Mouse (Mus musculus): ENCODE measurements at regions not wholly inside any gene's neighbourhood (a gene's known extent, or its start where the extent isn't known, plus 50 kb on each side); places are given as distances from the start of the nearest gene placed in this dataset.

DNA sequence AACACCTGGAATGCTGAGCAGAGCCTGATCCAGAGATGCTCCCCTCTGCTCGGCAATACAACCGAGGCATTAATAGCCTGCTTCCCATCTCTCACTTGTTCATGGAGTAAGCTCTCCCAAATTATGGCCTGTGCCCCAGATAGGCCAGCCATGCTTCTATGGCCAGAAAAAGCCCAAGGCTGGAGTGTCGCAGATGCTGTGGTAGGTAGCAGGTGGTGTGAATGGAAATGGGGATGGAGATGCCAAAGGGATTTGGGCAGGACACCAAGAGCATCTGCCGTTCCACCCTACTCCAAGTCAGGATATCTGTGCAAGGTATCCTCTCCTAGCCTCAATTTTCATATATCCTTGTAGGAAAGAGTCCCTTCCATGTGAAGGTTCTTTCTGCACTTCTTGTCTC is 145.2 kb upstream of the Klf12 start:
- H3K4me2 ChIP-seq (replicated peaks; ENCODE audit: low read depth, low read length), result no peak overlapping the region

DNA sequence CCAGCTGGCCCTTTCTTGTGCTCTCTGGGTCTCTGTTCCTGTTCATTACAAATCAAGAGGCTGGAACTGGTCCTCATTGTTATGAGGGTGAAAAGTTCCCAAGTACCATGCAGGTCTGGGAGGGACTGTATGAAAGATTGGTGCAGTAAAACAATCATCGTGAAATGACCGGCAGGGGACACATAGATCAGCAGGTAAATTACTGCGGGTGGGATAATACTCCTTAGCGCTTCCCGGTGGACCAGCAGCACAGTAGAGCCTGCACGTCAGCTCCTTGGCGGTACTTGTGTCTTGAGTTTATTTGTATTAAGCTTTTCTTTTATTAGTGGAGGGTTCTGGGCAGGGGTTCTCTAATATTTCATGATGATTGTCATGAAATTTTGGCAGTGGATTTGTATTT is 141.9 kb upstream of the Klf12 start:
- Histone ChIP-seq H3K27ac (ENCODE audit: low read length) (no peak overlapping the region), H3K4me1 (ENCODE audit: insufficient read depth, low read length) (no peaks in the 10 kb centered on the region), H3K4me2 (replicated peaks; ENCODE audit: low read depth, low read length) (no peak overlapping the region), H3K27me3 (ENCODE audit: insufficient read depth, low read length) (no peaks in the 10 kb centered on the region), H3K9me3 (ENCODE audit: low read length) (no peaks in the 10 kb centered on the region), H3K9ac (replicated peaks; ENCODE audit: low read length) (no peak overlapping the region), H3K4me3 (ENCODE audit: low read length) (no peak overlapping the region), H3K36me3 (ENCODE audit: insufficient read depth, low read length) (no peaks in the 10 kb centered on the region)
- WGBS, result 56% methylated on average over 7 of the region's 7 CpGs
- ATAC-seq (ENCODE audit: low FRiP score, low TSS enrichment), result no peak

More for the DNA sequence above, 145.2 kb upstream of the Klf12 start:
- H3K4me1 ChIP-seq (ENCODE audit: insufficient read depth, low read length), result no peaks in the 10 kb centered on the region
- ATAC-seq (ENCODE audit: low FRiP score, low TSS enrichment), result no peak
- H3K4me3 ChIP-seq (ENCODE audit: low read length), result no peak overlapping the region
- H3K27ac ChIP-seq (ENCODE audit: low read length), result no peak overlapping the region
- WGBS, result 94% methylated on average over 4 of the region's 4 CpGs
- no peaks in the 10 kb centered on the region for H3K36me3 ChIP-seq (ENCODE audit: insufficient read depth, low read length)
- H3K9me3 ChIP-seq (ENCODE audit: low read length), result no peaks in the 10 kb centered on the region
- no peak overlapping the region for H3K9ac ChIP-seq (replicated peaks; ENCODE audit: low read length)
- no peaks in the 10 kb centered on the region for H3K27me3 ChIP-seq (ENCODE audit: insufficient read depth, low read length)

DNA sequence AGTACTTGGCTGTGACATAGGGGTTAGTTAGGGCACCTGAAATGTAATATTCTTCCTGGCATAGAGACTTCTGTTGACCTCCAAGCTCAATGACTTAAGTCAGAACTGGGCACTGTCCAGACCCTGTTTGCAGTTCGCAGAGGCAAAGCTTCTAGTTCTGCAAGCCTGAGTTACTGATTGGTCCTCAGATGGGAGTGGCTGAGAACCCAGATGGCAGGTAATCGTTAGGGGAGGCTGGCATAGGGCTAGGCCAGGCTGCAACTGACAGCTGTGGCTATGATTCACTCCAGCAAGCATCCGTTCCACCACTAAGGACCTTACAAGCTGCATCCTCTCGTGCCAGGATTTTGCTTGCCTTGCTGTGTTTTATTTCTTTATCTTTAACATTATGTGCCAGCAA is 139.3 kb upstream of the Klf12 start:
- no peaks in the 10 kb centered on the region for H3K9me3 ChIP-seq (ENCODE audit: low read length)
- H3K4me2 ChIP-seq (replicated peaks; ENCODE audit: low read depth, low read length), result no peak overlapping the region
- WGBS, result 65% methylated on average over 4 of the region's 4 CpGs
- no peak overlapping the region for H3K27ac ChIP-seq (ENCODE audit: low read length)
- H3K27me3 ChIP-seq (ENCODE audit: insufficient read depth, low read length), result no peaks in the 10 kb centered on the region
- H3K4me3 ChIP-seq (ENCODE audit: low read length), result no peak overlapping the region
- ATAC-seq (ENCODE audit: low FRiP score, low TSS enrichment), result no peak
- no peaks in the 10 kb centered on the region for H3K4me1 ChIP-seq (ENCODE audit: insufficient read depth, low read length)
- no peaks in the 10 kb centered on the region for H3K36me3 ChIP-seq (ENCODE audit: insufficient read depth, low read length)
- H3K9ac ChIP-seq (replicated peaks; ENCODE audit: low read length), result no peak overlapping the region

DNA sequence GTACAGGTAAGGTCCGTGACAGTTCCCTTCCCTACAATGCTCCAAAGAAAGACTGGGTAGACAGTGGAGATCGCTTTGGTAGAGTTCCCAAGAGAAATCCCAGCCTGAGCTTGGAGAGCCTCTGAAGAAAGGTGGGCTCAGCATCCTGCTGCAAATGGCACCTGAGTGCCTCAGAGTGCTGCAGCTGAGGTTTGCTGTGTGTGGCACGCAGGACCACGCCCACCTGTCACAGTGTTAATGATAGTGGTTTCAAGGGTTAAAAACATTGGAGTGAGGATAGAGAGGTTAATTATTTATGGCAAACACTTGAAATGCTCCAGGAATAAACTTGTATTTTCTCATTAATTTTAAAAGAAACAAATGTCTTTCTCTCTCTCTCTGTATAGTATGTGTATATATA is 137.2 kb upstream of the Klf12 start:
- H3K27ac ChIP-seq (ENCODE audit: low read length), result no peak overlapping the region

DNA sequence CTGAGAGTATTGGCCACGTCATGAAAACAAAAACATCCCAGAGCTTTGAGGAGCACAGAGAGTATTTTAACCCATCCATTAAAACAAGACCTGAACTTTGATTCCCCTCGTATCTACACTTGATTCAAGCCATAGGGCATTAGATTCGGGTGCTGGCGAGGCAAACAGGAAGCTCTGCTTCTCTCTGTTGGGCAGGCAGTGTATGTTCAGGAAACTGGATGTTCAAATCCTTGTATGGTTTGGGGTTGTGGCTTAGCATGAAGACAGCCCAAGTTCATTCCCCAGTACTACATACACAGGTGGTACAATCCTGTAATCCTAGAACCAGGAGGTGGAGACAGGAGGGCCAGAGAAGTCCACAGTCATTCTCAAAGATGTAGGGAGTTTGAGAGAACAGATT is 130.6 kb upstream of the Klf12 start:
- no peak overlapping the region for H3K4me3 ChIP-seq (ENCODE audit: low read length)
- H3K27ac ChIP-seq (ENCODE audit: low read length), result no peak overlapping the region
- H3K9me3 ChIP-seq (ENCODE audit: low read length), result no peaks in the 10 kb centered on the region
- no peaks in the 10 kb centered on the region for H3K4me1 ChIP-seq (ENCODE audit: insufficient read depth, low read length)
- WGBS, result 37% methylated on average over 4 of the region's 4 CpGs
- H3K9ac ChIP-seq (replicated peaks; ENCODE audit: low read length), result no peak overlapping the region
- no peaks in the 10 kb centered on the region for H3K27me3 ChIP-seq (ENCODE audit: insufficient read depth, low read length)
- no peak overlapping the region for H3K4me2 ChIP-seq (replicated peaks; ENCODE audit: low read depth, low read length)
- no peaks in the 10 kb centered on the region for H3K36me3 ChIP-seq (ENCODE audit: insufficient read depth, low read length)
- ATAC-seq (ENCODE audit: low FRiP score, low TSS enrichment), result no peak

More for the DNA sequence above, 137.2 kb upstream of the Klf12 start:
- no peak overlapping the region for H3K9ac ChIP-seq (replicated peaks; ENCODE audit: low read length)
- no peaks in the 10 kb centered on the region for H3K27me3 ChIP-seq (ENCODE audit: insufficient read depth, low read length)
- 89% methylated on average over 4 of the region's 4 CpGs for WGBS
- no peaks in the 10 kb centered on the region for H3K36me3 ChIP-seq (ENCODE audit: insufficient read depth, low read length)
- no peak for ATAC-seq (ENCODE audit: low FRiP score, low TSS enrichment)
- no peaks in the 10 kb centered on the region for H3K9me3 ChIP-seq (ENCODE audit: low read length)
- H3K4me2 ChIP-seq (replicated peaks; ENCODE audit: low read depth, low read length), result no peak overlapping the region
- H3K4me3 ChIP-seq (ENCODE audit: low read length), result no peak overlapping the region
- no peaks in the 10 kb centered on the region for H3K4me1 ChIP-seq (ENCODE audit: insufficient read depth, low read length)

DNA sequence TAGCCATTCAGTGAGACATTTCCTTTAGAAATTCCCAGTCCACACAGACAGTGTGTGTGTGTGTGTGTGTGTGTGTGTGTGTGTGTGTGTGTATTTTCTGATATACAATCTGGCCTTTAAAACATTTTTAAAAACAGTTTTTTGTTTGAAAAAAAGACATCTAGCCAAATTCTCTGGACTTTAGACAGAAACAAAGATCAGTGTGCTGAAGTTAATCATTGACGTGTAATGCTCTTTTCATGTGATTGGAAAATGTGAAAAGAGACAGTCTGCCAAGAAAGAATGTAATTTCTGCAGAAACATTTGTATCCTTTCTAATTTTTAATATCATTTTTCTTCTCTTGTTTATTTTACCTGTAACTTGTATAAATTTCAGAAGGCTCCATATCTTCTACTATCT is 127.7 kb upstream of the Klf12 start:
- no peaks in the 10 kb centered on the region for H3K9me3 ChIP-seq (ENCODE audit: low read length)
- H3K27me3 ChIP-seq (ENCODE audit: insufficient read depth, low read length), result no peaks in the 10 kb centered on the region
- H3K4me2 ChIP-seq (replicated peaks; ENCODE audit: low read depth, low read length), result no peak overlapping the region
- H3K36me3 ChIP-seq (ENCODE audit: insufficient read depth, low read length), result no peaks in the 10 kb centered on the region
- WGBS, result 86% methylated on average over 1 of the region's 1 CpGs
- no peak overlapping the region for H3K27ac ChIP-seq (ENCODE audit: low read length)
- H3K9ac ChIP-seq (replicated peaks; ENCODE audit: low read length), result no peak overlapping the region
- no peak overlapping the region for H3K4me3 ChIP-seq (ENCODE audit: low read length)
- no peak for ATAC-seq (ENCODE audit: low FRiP score, low TSS enrichment)
- no peaks in the 10 kb centered on the region for H3K4me1 ChIP-seq (ENCODE audit: insufficient read depth, low read length)

DNA sequence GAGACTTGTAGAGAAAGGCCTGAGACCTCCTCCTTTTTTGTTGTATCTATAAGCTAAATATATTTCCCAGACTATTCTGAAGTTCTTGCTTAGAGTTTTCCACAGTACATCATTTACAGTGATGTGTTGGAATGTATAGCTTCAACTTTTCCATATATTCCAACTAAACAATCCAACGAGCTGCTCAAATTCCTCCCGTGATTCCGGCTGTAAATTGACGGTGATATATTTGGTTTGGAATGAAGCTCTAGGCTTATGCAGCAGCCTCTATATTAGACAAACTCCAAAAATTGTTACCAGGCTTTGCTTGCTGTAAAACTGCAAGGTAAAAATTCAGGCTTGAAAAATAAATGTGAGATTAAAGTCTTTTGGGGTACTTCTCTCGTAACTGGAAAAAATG is 112.7 kb upstream of the Klf12 start:
- Histone ChIP-seq H3K4me3 (ENCODE audit: low read length) (no peak overlapping the region), H3K4me2 (replicated peaks; ENCODE audit: low read depth, low read length) (no peak overlapping the region), H3K4me1 (ENCODE audit: insufficient read depth, low read length) (no peaks in the 10 kb centered on the region), H3K9me3 (ENCODE audit: low read length) (no peaks in the 10 kb centered on the region), H3K9ac (replicated peaks; ENCODE audit: low read length) (no peak overlapping the region), H3K27me3 (ENCODE audit: insufficient read depth, low read length) (no peaks in the 10 kb centered on the region), H3K36me3 (ENCODE audit: insufficient read depth, low read length) (no peaks in the 10 kb centered on the region), H3K27ac (ENCODE audit: low read length) (no peak overlapping the region)
- WGBS, result 61% methylated on average over 5 of the region's 5 CpGs
- ATAC-seq (ENCODE audit: low FRiP score, low TSS enrichment), result no peak

DNA sequence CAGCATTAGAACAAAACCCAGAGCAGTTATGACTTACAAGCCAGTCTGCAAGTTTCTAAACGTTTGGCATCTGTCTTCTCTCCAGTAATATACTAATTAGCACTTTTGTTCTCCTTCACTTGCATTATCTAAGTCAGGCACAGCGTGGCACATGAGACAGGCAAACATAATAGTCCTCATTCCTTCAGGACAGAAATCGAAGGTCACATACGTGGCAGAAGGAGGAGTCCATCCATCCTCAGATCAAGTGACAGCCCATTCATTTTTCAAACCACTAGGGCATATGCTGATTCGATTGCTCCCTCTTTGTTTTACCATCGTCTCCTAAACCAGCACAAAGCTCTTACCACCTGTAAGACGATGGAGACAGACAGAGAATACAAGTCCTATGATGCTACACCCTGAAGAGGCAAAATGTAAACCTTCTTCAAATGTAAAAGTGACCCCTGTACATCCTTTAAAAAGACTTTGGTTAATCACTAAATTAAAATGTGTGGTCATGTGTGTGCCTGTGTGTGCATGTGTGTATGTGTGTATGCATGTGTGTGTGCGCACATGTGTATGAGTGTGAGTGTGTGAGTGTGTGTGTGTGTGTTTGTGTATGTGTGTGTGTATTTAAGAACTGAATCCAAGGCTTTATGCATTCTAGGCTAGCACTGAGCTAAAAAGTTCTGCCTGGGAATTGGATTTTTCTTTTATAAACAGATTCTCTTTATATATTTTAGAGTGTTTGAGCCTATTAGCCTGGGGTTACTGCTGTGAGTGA is 90.9 kb upstream of the Klf12 start:
- Histone ChIP-seq H3K4me1 (ENCODE audit: insufficient read depth, low read length) (no peaks in the 10 kb centered on the region), H3K27ac (ENCODE audit: low read length) (no peak overlapping the region), H3K36me3 (ENCODE audit: insufficient read depth, low read length) (no peaks in the 10 kb centered on the region), H3K9ac (replicated peaks; ENCODE audit: low read length) (no peak overlapping the region), H3K27me3 (ENCODE audit: insufficient read depth, low read length) (no peaks in the 10 kb centered on the region), H3K4me3 (ENCODE audit: low read length) (no peak overlapping the region), H3K9me3 (ENCODE audit: low read length) (no peaks in the 10 kb centered on the region), H3K4me2 (replicated peaks; ENCODE audit: low read depth, low read length) (no peak overlapping the region)
- WGBS, result 42% methylated on average over 8 of the region's 8 CpGs
- ATAC-seq (ENCODE audit: low FRiP score, low TSS enrichment), result no peak

DNA sequence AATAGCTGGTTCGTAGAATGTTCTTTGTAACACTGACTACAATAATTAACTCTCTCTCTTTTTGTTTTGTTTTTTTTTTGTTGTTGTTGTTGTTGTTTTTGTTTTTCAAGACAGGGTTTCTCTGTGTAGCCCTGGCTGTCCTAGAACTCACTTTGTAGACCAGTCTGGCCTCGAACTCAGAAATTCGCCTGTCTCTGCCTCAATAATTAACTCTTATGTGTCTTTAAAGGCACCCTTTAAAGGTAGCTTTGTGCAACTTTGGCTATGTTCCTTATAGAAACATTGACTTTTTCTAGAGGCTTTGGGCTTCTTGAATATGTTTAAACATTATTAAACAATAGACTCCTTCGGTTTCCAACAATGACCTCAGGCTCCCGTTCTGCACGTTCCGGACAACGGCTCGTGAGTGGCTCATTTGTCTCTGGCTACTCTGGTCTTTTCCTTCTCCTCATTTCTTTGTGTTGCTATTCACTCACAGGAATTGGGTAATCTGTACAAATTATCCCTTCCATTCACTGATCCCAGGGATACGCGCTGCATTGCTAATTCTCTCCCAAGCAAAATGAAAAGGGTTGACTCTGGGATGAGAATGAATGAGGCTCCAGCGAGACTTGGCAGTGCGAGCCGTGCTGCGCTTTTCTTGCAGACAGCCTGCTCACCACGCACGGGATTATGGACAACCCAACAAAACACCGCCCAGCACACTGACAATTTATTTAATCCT is 90.2 kb upstream of the Klf12 start:
- Histone ChIP-seq H3K4me1 (ENCODE audit: insufficient read depth, low read length) (no peaks in the 10 kb centered on the region), H3K36me3 (ENCODE audit: insufficient read depth, low read length) (no peaks in the 10 kb centered on the region), H3K27ac (ENCODE audit: low read length) (no peak overlapping the region), H3K9ac (replicated peaks; ENCODE audit: low read length) (no peak overlapping the region), H3K4me2 (replicated peaks; ENCODE audit: low read depth, low read length) (no peak overlapping the region), H3K27me3 (ENCODE audit: insufficient read depth, low read length) (no peaks in the 10 kb centered on the region), H3K4me3 (ENCODE audit: low read length) (no peak overlapping the region), H3K9me3 (ENCODE audit: low read length) (no peaks in the 10 kb centered on the region)
- no peak for ATAC-seq (ENCODE audit: low FRiP score, low TSS enrichment)
- 86% methylated on average over 18 of the region's 18 CpGs for WGBS

DNA sequence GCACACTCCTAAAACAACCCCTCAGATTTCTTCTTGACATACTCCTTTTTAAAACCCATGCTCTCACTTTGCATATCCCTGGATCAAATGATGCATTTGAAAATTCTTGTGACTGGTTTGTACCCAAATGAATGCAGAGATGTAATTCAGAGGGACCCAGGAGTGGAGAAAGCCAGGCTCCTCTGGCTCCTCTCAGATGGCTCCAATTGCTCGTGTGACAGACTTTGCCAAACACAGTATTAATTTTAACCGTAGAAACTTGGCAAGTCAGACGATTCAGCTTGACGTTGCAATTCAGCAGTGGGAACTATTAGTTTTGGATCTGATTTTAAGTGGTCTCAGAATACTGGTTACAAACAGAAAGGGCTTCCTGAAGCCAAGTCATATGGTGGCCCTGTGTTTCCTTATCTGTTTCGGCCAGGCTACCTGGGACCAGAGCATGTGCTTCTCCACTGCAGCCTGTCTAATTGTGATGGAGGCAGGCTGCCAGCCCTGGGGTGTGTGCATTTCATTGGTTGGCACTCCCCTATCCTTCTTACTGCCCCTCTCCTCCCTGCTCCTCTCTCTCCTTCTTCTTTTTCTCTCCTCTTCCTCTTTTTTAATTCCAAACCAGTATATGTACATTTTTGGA is 81.9 kb upstream of the Klf12 start:
- Histone ChIP-seq H3K9me3 (ENCODE audit: low read length) (no peaks in the 10 kb centered on the region), H3K4me3 (ENCODE audit: low read length) (no peak overlapping the region), H3K36me3 (ENCODE audit: insufficient read depth, low read length) (no peaks in the 10 kb centered on the region), H3K27ac (ENCODE audit: low read length) (no peak overlapping the region), H3K27me3 (ENCODE audit: insufficient read depth, low read length) (no peaks in the 10 kb centered on the region), H3K4me2 (replicated peaks; ENCODE audit: low read depth, low read length) (no peak overlapping the region), H3K4me1 (ENCODE audit: insufficient read depth, low read length) (peaks cover 3% of the 10 kb centered on the region; the same call in 1 of the 2 replicates), H3K9ac (replicated peaks; ENCODE audit: low read length) (no peak overlapping the region)
- WGBS, result 73% methylated on average over 5 of the region's 5 CpGs
- ATAC-seq (ENCODE audit: low FRiP score, low TSS enrichment), result no peak
